Mouse (Mus musculus) liver, embryonic 16.5 days (tissue): ENCODE results near the gene Rcor1. TPM values are rescaled to one million over a fixed set of nuclear protein-coding genes. Genes with fewer than 3 reads are reported as not detected.

Experiments
- ATAC-seq: fragments of 200-750 bp; cut with Nextera tagmentation; 2 replicates; pipeline ENCODE4 v1.8.0; 2017; ENCODE audit warnings: low read depth, mild to moderate bottlenecking, moderate number of reproducible peaks, moderate library complexity
- H3K27ac ChIP-seq: fragments of 300-500 bp; sonication (generic); 2 replicates; pipeline ENCODE4 v1.5.1; 2014; ENCODE audit warnings: mild to moderate bottlenecking, low read length
- H3K27me3 ChIP-seq: fragments of 300-500 bp; sonication (generic); 2 replicates; pipeline ENCODE4 v1.6.1; 2014; ENCODE audit warnings: low read depth, low read length, mixed read lengths; ENCODE audit not compliant: control insufficient read depth, insufficient read depth
- H3K36me3 ChIP-seq: fragments of 300-500 bp; sonication (generic); 2 replicates; pipeline ENCODE4 v1.6.1; 2014; ENCODE audit warnings: mild to moderate bottlenecking; ENCODE audit not compliant: control insufficient read depth, insufficient read depth
- H3K4me1 ChIP-seq: fragments of 300-500 bp; sonication (generic); 2 replicates; pipeline ENCODE4 v1.6.1; 2014; ENCODE audit warnings: low read depth, low read length, mixed read lengths; ENCODE audit not compliant: control insufficient read depth
- H3K4me2 ChIP-seq: fragments of 300-500 bp; sonication (generic); 2 replicates; pipeline ENCODE4 v1.6.1; 2014; ENCODE audit warnings: low read depth, low read length, mixed read lengths
- H3K4me3 ChIP-seq: fragments of 300-500 bp; sonication (generic); 2 replicates; pipeline ENCODE4 v1.5.1; 2014; ENCODE audit warnings: low read depth, mild to moderate bottlenecking, low read length
- H3K9ac ChIP-seq: fragments of 300-500 bp; sonication (generic); 2 replicates; pipeline ENCODE4 v1.6.1; 2014; ENCODE audit warnings: low read depth, low read length
- H3K9me3 ChIP-seq: fragments of 300-500 bp; sonication (generic); replicated peaks from 2 replicates; pipeline ENCODE4 v1.6.1; 2016; ENCODE audit warnings: low read length; ENCODE audit not compliant: control insufficient read depth
- WGBS: fragments of 180-500 bp; shearing (Covaris S2); extraction: QIAGEN DNeasy Blood & Tissue Kit; methylation state at CpG from one replicate; pipeline ENCODE4 v1.1.7; 2014; ENCODE audit not compliant: insufficient replicate concordance; 5-methylcytosine and 5-hydroxymethylcytosine counted together
- polyA plus RNA-seq: library from polyadenylated mRNA; unstranded; fragments of >200 nt; fragmentation: Nextera tagmentation; extraction: Ambion mirVana; gene quantifications from 2 replicates; pipeline ENCODE4 v1.2.1, GENCODE M21; 2015

Gene Rcor1
- polyA plus RNA-seq, 1 experiment from 2014 or later, result 4.1 TPM

- Histone ChIP-seq H3K4me1 (peaks cover 31% of the 10 kb centered on the region), H3K36me3 (no peaks in the 10 kb centered on the region), H3K9me3 (no peaks in the 10 kb centered on the region), H3K27ac (peak overlapping the region; percentile 54), H3K9ac (peak overlapping the region; percentile 59), H3K4me2 (peak overlapping the region; percentile 71), H3K4me3 (peak overlapping the region; percentile 73), H3K27me3 (no peaks in the 10 kb centered on the region)
- ATAC-seq, result peak; percentile 37; the same call in 1 of the 2 replicates
- 57% methylated on average over 10 of the region's 10 CpGs for WGBS
These were observed 126.1 kb downstream of the Rcor1 start for GRCm38 (mm10) chr12:111165146-111165812.

Other genes with a start within 250 kb of the Rcor1 start
- gene Mok, start 198.4 kb upstream of the Rcor1 start, polyA plus RNA-seq, result 0.27 and 0.34 TPM in 2 replicates
- 1.4 and 1.5 TPM in 2 replicates for gene Zfp839, start 189.1 kb upstream of the Rcor1 start, polyA plus RNA-seq
- 49.1 and 49.3 TPM in 2 replicates for gene Cinp, start 150.2 kb upstream of the Rcor1 start, polyA plus RNA-seq
- 1.7 and 2.1 TPM in 2 replicates for gene Tecpr2, start 150.1 kb upstream of the Rcor1 start, polyA plus RNA-seq
- 54.7 and 55.9 TPM in 2 replicates for gene Ankrd9, start 60.3 kb upstream of the Rcor1 start, polyA plus RNA-seq
- 1.6 and 2.3 TPM in 2 replicates for gene Traf3, start 127.0 kb downstream of the Rcor1 start, polyA plus RNA-seq
- gene 4930595D18Rik, start 145.1 kb downstream of the Rcor1 start, polyA plus RNA-seq, result not detected in 2 replicates
- 1.3 and 2.2 TPM in 2 replicates for gene Amn, start 231.7 kb downstream of the Rcor1 start, polyA plus RNA-seq